Comparison of ENCODE assay signal across 8 mouse cellular contexts in the genomic region with DNA sequence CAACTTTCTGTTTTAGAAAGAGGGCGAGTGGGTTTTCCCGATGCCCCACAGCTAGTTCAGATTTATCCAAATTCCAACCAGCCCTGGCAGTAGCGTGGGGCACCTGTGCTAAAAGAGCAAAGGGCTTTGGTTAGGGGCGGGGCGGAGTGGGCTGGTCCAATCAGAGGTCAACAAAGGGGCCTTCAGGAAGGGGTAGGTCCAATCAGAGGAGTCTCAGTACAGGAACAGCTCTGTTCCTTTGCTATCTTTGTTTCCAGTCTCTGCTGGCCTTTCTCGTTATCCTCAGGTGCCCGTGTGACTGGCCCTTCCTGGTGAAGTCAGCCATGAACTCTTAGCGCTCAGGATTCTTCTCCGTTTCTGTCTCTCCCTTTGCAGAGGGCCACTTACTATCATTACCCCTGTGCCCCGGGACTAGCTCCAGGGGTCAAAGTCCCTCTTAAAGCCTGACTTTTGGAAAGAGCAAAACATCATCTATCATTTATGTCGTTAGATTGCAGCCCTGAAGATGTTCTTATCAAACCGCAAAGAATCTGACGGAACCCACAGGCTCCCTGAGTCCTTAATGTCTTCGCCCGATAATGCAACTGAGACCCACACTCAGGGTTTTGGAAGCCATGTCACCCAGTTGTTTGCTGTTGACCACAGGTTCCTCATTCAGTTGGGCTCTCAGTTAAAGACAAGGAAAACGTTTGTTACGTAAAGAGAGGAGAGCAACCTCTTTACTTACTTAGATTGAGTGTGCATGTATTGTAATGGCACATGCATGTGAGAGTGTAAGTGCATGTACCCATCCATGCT. TPM values are rescaled to one million over a fixed set of nuclear protein-coding genes. Genes with fewer than 3 reads are reported as not detected.
DNase-seq lines count a peak whose midpoint lies in the region; ATAC-seq and TF ChIP-seq lines count a peak whose summit lies in the region.

No protein-coding gene starts in this region.

- H3K27me3 ChIP-seq in CH12.LX (replicated peaks): no peaks in the 10 kb centered on the region
- H3K27me3 ChIP-seq in stomach, embryonic 14.5 days (ENCODE audit: control insufficient read depth, insufficient read depth, low read length): no peaks in the 10 kb centered on the region
- no peaks in the 10 kb centered on the region for H3K27me3 ChIP-seq in hindbrain, embryonic 10.5 days (ENCODE audit: insufficient read depth, poor library complexity, severe bottlenecking)
- H3K27me3 ChIP-seq in cerebellum, adult 2 months (ENCODE audit: control insufficient read depth, insufficient read depth, low read length): no peaks in the 10 kb centered on the region

- peaks cover 0 to 9% of the 10 kb centered on the region in 2 experiments; a peak in 2 of 4 replicates for H3K4me1 ChIP-seq in CH12.LX (ENCODE audit: control insufficient read depth in 1 of 2, insufficient read depth in 2 of 2)
- H3K4me1 ChIP-seq in stomach, embryonic 14.5 days (ENCODE audit: control insufficient read depth, insufficient read depth, low read length): peaks cover 23% of the 10 kb centered on the region
- H3K4me1 ChIP-seq in hindbrain, embryonic 10.5 days (replicated peaks): peaks cover 36% of the 10 kb centered on the region
- no peaks in the 10 kb centered on the region for H3K4me1 ChIP-seq in cerebellum, adult 2 months (ENCODE audit: control insufficient read depth, insufficient read depth, low read length)

- TF ChIP-seq RAD21 in CH12.LX (IDR thresholded peaks at IDR 0.05; ENCODE audit: low read depth, low read length): no peak

- intact Hi-C loops in heart, postnatal 14 days (cut with DNase I): no loop called here

- no peaks in the 10 kb centered on the region for H3K79me2 ChIP-seq in CH12.LX (replicated peaks; ENCODE audit: control insufficient read depth, extremely low read depth, insufficient read depth, poor library complexity, severe bottlenecking)

- dilution Hi-C loops in CH12.LX (cut with MboI; ENCODE audit: extremely low pct_ligation_motif_present, extremely low pct_unique_long_range_greater_than_20kb, low sequenced_read_pairs): no loop called here

- in situ Hi-C loops in CH12.LX (cut with MboI; ENCODE audit: low pct_ligation_motif_present, low pct_unique_long_range_greater_than_20kb, low sequenced_read_pairs): no loop called here

- TF ChIP-seq POLR2A in CH12.LX (IDR thresholded peaks at IDR 0.05; ENCODE audit: low read depth, low read length): no peak
- no peak for TF ChIP-seq POLR2A in cerebellum, adult 2 months (IDR thresholded peaks at IDR 0.05; ENCODE audit: borderline replicate concordance, insufficient read depth, low read length)

- H3K9ac ChIP-seq in CH12.LX (ENCODE audit: insufficient read depth, low read depth): no peak overlapping the region
- H3K9ac ChIP-seq in stomach, embryonic 14.5 days (replicated peaks; ENCODE audit: low read depth, low read length): no peak overlapping the region

- H3K9me3 ChIP-seq in CH12.LX (replicated peaks; ENCODE audit: low read length): no peaks in the 10 kb centered on the region
- H3K9me3 ChIP-seq in stomach, embryonic 14.5 days (ENCODE audit: control insufficient read depth, low read depth, low read length): no peaks in the 10 kb centered on the region
- H3K9me3 ChIP-seq in hindbrain, embryonic 10.5 days: no peaks in the 10 kb centered on the region

- peak; percentile 77 for ATAC-seq in granulocyte monocyte progenitor cell, adult 5-6 weeks (replicated peaks; ENCODE audit: poor library complexity, severe bottlenecking)
- ATAC-seq in stomach, embryonic 14.5 days (ENCODE audit: insufficient number of reproducible peaks, insufficient read depth, low FRiP score, low read depth): peak; percentile 63

- H3K4me2 ChIP-seq in CH12.LX (ENCODE audit: insufficient read depth, low read depth, poor library complexity, severe bottlenecking): no peak overlapping the region; the same call in 1 of the 2 replicates
- H3K4me2 ChIP-seq in stomach, embryonic 14.5 days (replicated peaks; ENCODE audit: low read depth, low read length): no peak overlapping the region

- 55% methylated on average over 17 of the region's 17 CpGs for WGBS in stomach, embryonic 14.5 days
- WGBS in hindbrain, embryonic 10.5 days: 71% methylated on average over 17 of the region's 17 CpGs
- 78% methylated on average over 17 of the region's 17 CpGs for WGBS in cerebellum, adult 2 months

- no peak overlapping the region for H3K4me3 ChIP-seq in CH12.LX (replicated peaks in 1 of 3; ENCODE audit: low read depth in 2 of 3, low read length in 2 of 3, poor library complexity in 1 of 3)
- H3K4me3 ChIP-seq in stomach, embryonic 14.5 days (ENCODE audit: low read depth, low read length): no peak overlapping the region
- no peak overlapping the region for H3K4me3 ChIP-seq in hindbrain, embryonic 10.5 days
- no peak overlapping the region for H3K4me3 ChIP-seq in cerebellum, adult 2 months (replicated peaks; ENCODE audit: insufficient read depth, low read depth, low read length)

- no peak for TF ChIP-seq CTCF in CH12.LX (conservative IDR thresholded peaks at IDR 0.05 in 1 of 2, IDR thresholded peaks at IDR 0.05 in 1 of 2; ENCODE audit: low read depth in 2 of 2, low read length in 2 of 2)
- TF ChIP-seq CTCF in cerebellum, adult 2 months (IDR thresholded peaks at IDR 0.05; ENCODE audit: borderline replicate concordance, insufficient read depth, low read depth, low read length): no peak

- H3K36me3 ChIP-seq in CH12.LX (replicated peaks in 1 of 2; ENCODE audit: control insufficient read depth in 1 of 2, insufficient read depth in 1 of 2, low read length in 1 of 2): no peaks in the 10 kb centered on the region
- no peaks in the 10 kb centered on the region for H3K36me3 ChIP-seq in stomach, embryonic 14.5 days (ENCODE audit: control insufficient read depth, insufficient read depth, low read length)
- H3K36me3 ChIP-seq in hindbrain, embryonic 10.5 days: no peaks in the 10 kb centered on the region

- TF ChIP-seq EP300 in CH12.LX (IDR thresholded peaks at IDR 0.05; ENCODE audit: low read length): no peak

- H3K27ac ChIP-seq in CH12.LX (ENCODE audit: insufficient read depth, low read depth): no peak overlapping the region
- H3K27ac ChIP-seq in stomach, embryonic 14.5 days (ENCODE audit: low read length): peak overlapping the region; percentile 24; the same call in 1 of the 2 replicates
- H3K27ac ChIP-seq in hindbrain, embryonic 10.5 days: no peak overlapping the region
- no peak overlapping the region for H3K27ac ChIP-seq in cerebellum, adult 2 months (ENCODE audit: insufficient read depth, low read length)

- DNase-seq in CH12.LX (ENCODE audit: extremely low read depth): peak; percentile 25
- peak; percentile 77 to 90 for DNase-seq in kidney, postnatal 25 days
- DNase-seq in cerebellum, adult 11-12 months: no peak
- DNase-seq in hindbrain, embryonic 10.5 days (ENCODE audit: low spot score): no peak
- no peak for DNase-seq in cerebellum, adult 2 months
- no peak for DNase-seq in heart, postnatal 14 days

TF ChIP-seq in CH12.LX, 34 proteins besides CTCF, POLR2A, EP300 and RAD21:
- TF ChIP-seq NELFE (IDR thresholded peaks at IDR 0.05; ENCODE audit: low read depth, low read length) (no peak), TBP (conservative IDR thresholded peaks at IDR 0.05; ENCODE audit: low read depth, low read length) (no peak), IRF4 (IDR thresholded peaks at IDR 0.05; ENCODE audit: low read depth, low read length) (no peak), JUN (IDR thresholded peaks at IDR 0.05; ENCODE audit: insufficient read depth, low read depth, low read length) (no peak), MXI1 (IDR thresholded peaks at IDR 0.05; ENCODE audit: low read depth, low read length) (no peak), ELF1 (IDR thresholded peaks at IDR 0.05; ENCODE audit: low read depth, low read length) (no peak), UBTF (IDR thresholded peaks at IDR 0.05; ENCODE audit: low read depth, low read length) (no peak), MAZ (IDR thresholded peaks at IDR 0.05; ENCODE audit: low read depth, low read length) (no peak), CHD2 (IDR thresholded peaks at IDR 0.05; ENCODE audit: low read length) (no peak), USF1 (IDR thresholded peaks at IDR 0.05; ENCODE audit: low read depth, low read length) (no peak), PAX5 (IDR thresholded peaks at IDR 0.05; ENCODE audit: low read length) (no peak)

RNA-seq across cellular contexts. Expression of a gene that starts 30.4 kb away (rescaled TPM):
- total RNA-seq in CH12.LX (2012; rRNA removed): 0.13 TPM in 1 of 2 replicates, not detected in the other
- total RNA-seq in CH12.LX (2014; rRNA removed): not detected in 2 replicates
- not detected in 2 replicates for polyA plus RNA-seq in CH12.LX (2012; ENCODE audit: insufficient read length, low read depth)
- 1.1 and 4.6 TPM in 2 replicates for total RNA-seq in granulocyte monocyte progenitor cell, adult 5-6 weeks (2014; fragmentation: Nextera tagmentation)
- 0.88 and 1.6 TPM in 2 replicates for total RNA-seq in granulocyte monocyte progenitor cell, adult 5-6 weeks (2017)
- 131 and 155 TPM in 2 replicates for polyA plus RNA-seq in stomach, embryonic 14.5 days (2014; fragmentation: Nextera tagmentation; extraction: Ambion mirVana)
- polyA plus RNA-seq in hindbrain, embryonic 10.5 days (2016; fragmentation: Nextera tagmentation; extraction: Ambion mirVana): 9.0 and 10.5 TPM in 2 replicates
- 3.1 and 4.1 TPM in 2 replicates for polyA plus RNA-seq in cerebellum, adult 2 months (2012; rRNA removed)
- under 1 TPM; 0.39 to 0.96 TPM for total RNA-seq in heart, postnatal 14 days (2021)

RNA-seq across cellular contexts. Expression of a gene that starts 49.3 kb away (rescaled TPM):
- total RNA-seq in CH12.LX (2012; rRNA removed): 4.3 and 4.5 TPM in 2 replicates
- 2.1 and 2.9 TPM in 2 replicates for total RNA-seq in CH12.LX (2014; rRNA removed)
- polyA plus RNA-seq in CH12.LX (2012; ENCODE audit: insufficient read length, low read depth): 5.6 and 6.4 TPM in 2 replicates
- total RNA-seq in granulocyte monocyte progenitor cell, adult 5-6 weeks (2014; fragmentation: Nextera tagmentation): 8.2 and 12.5 TPM in 2 replicates
- 6.2 and 7.0 TPM in 2 replicates for total RNA-seq in granulocyte monocyte progenitor cell, adult 5-6 weeks (2017)
- polyA plus RNA-seq in stomach, embryonic 14.5 days (2014; fragmentation: Nextera tagmentation; extraction: Ambion mirVana): 9.9 and 10.1 TPM in 2 replicates
- 12.9 and 13.5 TPM in 2 replicates for polyA plus RNA-seq in hindbrain, embryonic 10.5 days (2016; fragmentation: Nextera tagmentation; extraction: Ambion mirVana)
- polyA plus RNA-seq in cerebellum, adult 2 months (2012; rRNA removed): 5.3 and 5.5 TPM in 2 replicates
- 1 to 10 TPM; 8.8 to 9.5 TPM for total RNA-seq in heart, postnatal 14 days (2021)

Comparison
In these comparisons a context has a peak if more than half of its experiments do, and no peak if none do; other contexts are left out.
1. DNase-seq: peak in CH12.LX (single experiment) and kidney, postnatal 25 days (2 of 2); none in cerebellum, adult 11-12 months (single experiment), hindbrain, embryonic 10.5 days (single experiment), cerebellum, adult 2 months (0 of 2) and heart, postnatal 14 days (0 of 2).
2. RNA of a gene that starts 30.4 kb away (polyA plus RNA-seq): 131 to 155 TPM in stomach, embryonic 14.5 days; 9.0 to 10.5 TPM in hindbrain, embryonic 10.5 days, 3.1 to 4.1 TPM in cerebellum, adult 2 months and not detected in CH12.LX; every median in the first group is over 10 times any median in the second.